Mouse (Mus musculus) forebrain, embryonic 15.5 days (tissue): ENCODE measurements around the gene Wnk3. TPM values are rescaled to one million over a fixed set of nuclear protein-coding genes. Genes with fewer than 3 reads are reported as not detected.

Experiments used
- ATAC-seq: fragments of 200-750 bp; cut with Nextera tagmentation; replicated peaks from 2 replicates; pipeline ENCODE4 v1.8.0; 2017; ENCODE audit warnings: mild to moderate bottlenecking, moderate TSS enrichment, moderate library complexity
- H3K27ac ChIP-seq: fragments of 300-500 bp; sonication (generic); replicated peaks from 2 replicates; pipeline ENCODE4 v1.5.1; 2015; ENCODE audit warnings: mild to moderate bottlenecking, inconsistent platforms
- H3K27me3 ChIP-seq: fragments of 300-500 bp; sonication (generic); 2 replicates; pipeline ENCODE4 v1.6.1; 2015; ENCODE audit warnings: inconsistent platforms
- H3K36me3 ChIP-seq: fragments of 300-500 bp; sonication (generic); 2 replicates; pipeline ENCODE4 v1.6.1; 2015; ENCODE audit warnings: mild to moderate bottlenecking, inconsistent platforms
- H3K4me1 ChIP-seq: fragments of 300-500 bp; sonication (generic); 2 replicates; pipeline ENCODE4 v1.6.1; 2015; ENCODE audit warnings: inconsistent platforms
- H3K4me2 ChIP-seq: fragments of 300-500 bp; sonication (generic); replicated peaks from 2 replicates; pipeline ENCODE4 v1.6.1; 2015; ENCODE audit warnings: mild to moderate bottlenecking, inconsistent platforms
- H3K4me3 ChIP-seq: fragments of 300-500 bp; sonication (generic); 2 replicates; pipeline ENCODE4 v1.5.1; 2015; ENCODE audit warnings: mild to moderate bottlenecking, inconsistent platforms
- H3K9ac ChIP-seq: fragments of 300-500 bp; sonication (generic); replicated peaks from 2 replicates; pipeline ENCODE4 v1.6.1; 2015; ENCODE audit warnings: mild to moderate bottlenecking, inconsistent platforms
- H3K9me3 ChIP-seq: fragments of 300-500 bp; sonication (generic); 2 replicates; pipeline ENCODE4 v1.6.1; 2016; ENCODE audit warnings: inconsistent platforms
- WGBS: fragments of 180-500 bp; shearing (Covaris S2); methylation state at CpG from one replicate; pipeline ENCODE4 v1.1.7; 2015; ENCODE audit warnings: mixed read lengths; 5-methylcytosine and 5-hydroxymethylcytosine counted together
- polyA plus RNA-seq: library from polyadenylated mRNA; unstranded; fragments of >200 nt; fragmentation: Nextera tagmentation; extraction: Ambion mirVana; gene quantifications from 2 replicates; pipeline ENCODE4 v1.2.1, GENCODE M21; 2015

Gene Wnk3
- polyA plus RNA-seq, 1 experiment from 2014 or later, result 11.6 TPM

DNA sequence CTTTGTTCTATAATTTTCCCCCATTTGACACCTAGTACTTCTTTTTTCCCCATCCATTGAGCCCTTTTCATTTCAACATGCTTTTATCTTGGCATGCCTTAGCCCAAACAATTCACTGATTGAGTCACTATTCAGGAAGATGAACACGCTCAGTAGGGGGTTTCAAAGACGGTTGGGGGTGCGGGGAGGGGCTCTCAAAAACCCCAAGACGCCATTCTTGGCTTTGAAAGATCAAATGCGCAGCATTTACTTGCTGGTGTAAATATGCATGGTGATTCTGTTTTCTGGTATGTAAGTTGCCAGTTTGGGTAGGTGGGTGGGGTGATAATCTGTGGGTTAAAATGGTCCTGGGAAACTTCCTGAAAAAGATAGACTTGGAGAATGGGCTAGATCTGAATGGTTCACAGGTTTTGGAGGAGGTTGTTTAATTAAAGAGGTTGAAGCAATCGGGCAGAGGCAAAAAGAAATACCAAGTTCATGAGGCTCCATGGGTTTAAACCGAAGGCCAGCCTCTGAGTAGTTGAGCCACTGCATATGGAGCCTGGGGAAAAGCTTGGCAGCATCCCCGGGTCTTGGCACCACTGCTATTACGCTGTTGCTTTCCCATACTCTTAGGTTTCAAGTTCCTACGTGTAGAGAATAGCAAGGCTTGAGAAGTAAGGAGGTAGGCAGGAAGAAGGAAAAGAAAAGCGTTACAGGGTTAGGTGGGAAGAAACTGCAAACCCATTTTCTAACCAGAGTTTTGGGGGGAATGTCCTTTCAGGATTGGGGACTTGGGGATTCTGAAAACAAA, 147.7 kb downstream of the Wnk3 start:
- no peaks in the 10 kb centered on the region for H3K9me3 ChIP-seq
- peak overlapping the region; percentile 65 for H3K4me2 ChIP-seq
- H3K4me1 ChIP-seq, result peaks cover 19% of the 10 kb centered on the region
- no peaks in the 10 kb centered on the region for H3K27me3 ChIP-seq
- 28% methylated on average over 11 of the region's 11 CpGs for WGBS
- no peak for ATAC-seq
- H3K36me3 ChIP-seq, result no peaks in the 10 kb centered on the region
- no peak overlapping the region; the same call in 1 of the 2 replicates for H3K9ac ChIP-seq
- 0 out of 2 replicates have a peak overlapping the region, but pooled peaks have one; percentile 21 for H3K27ac ChIP-seq
- H3K4me3 ChIP-seq, result peak overlapping the region; percentile 70

DNA sequence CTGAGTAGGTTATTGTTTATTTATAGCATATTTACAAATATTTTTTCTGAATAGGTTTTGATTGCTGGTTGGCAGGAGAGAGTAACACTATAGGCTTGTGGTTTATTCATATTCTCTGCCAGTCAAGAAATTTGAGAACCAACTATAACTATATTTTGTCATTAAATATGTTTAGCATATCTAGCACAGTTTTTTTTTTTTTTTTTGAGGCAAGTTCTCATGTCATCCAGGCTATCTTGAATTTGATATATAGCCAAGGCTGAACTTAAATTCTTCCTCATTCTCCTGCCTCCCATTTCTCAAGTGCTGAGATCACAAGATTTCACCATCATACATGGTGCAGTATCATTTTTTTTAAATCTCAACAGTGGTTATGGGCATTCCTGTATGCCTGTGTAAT, 149.4 kb downstream of the Wnk3 start:
- Histone ChIP-seq H3K4me3 (no peak overlapping the region), H3K36me3 (no peaks in the 10 kb centered on the region), H3K4me2 (no peak overlapping the region), H3K9ac (no peak overlapping the region), H3K27ac (no peak overlapping the region), H3K27me3 (no peaks in the 10 kb centered on the region), H3K4me1 (peaks cover 19% of the 10 kb centered on the region), H3K9me3 (no peaks in the 10 kb centered on the region)
- no peak for ATAC-seq

DNA sequence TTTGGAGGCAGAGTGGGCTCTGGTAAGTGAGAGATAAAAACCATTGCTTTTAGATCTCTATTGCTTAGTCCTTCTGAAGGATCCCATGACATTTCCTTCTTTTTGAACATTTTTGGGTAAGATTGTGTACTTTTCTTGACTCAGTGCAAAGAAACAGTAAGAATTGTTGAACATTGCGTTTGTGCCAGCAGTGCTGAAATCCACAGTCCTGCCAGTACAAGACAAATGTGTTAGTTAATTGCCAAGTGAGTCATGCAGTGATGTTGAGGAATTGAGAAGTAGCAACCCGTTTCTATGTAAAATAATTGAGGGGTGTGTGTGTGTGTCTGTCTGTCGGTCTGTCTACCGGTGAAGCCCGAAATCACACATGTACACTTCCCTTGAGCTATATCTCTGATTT, 151.4 kb downstream of the Wnk3 start:
- H3K36me3 ChIP-seq, result no peaks in the 10 kb centered on the region
- H3K27ac ChIP-seq, result no peak overlapping the region
- 77% methylated on average over 5 of the region's 5 CpGs for WGBS
- H3K27me3 ChIP-seq, result no peaks in the 10 kb centered on the region
- H3K4me2 ChIP-seq, result no peak overlapping the region
- peaks cover 19% of the 10 kb centered on the region for H3K4me1 ChIP-seq
- no peak overlapping the region for H3K4me3 ChIP-seq
- no peaks in the 10 kb centered on the region for H3K9me3 ChIP-seq
- ATAC-seq, result no peak
- H3K9ac ChIP-seq, result no peak overlapping the region

Other genes with a start within 250 kb of the Wnk3 start
- gene Gnl3l, start 180.8 kb upstream of the Wnk3 start, polyA plus RNA-seq, result 59.6 and 61.5 TPM in 2 replicates
- gene Fgd1, start 151.9 kb upstream of the Wnk3 start, polyA plus RNA-seq, result 10.6 and 12.4 TPM in 2 replicates
- 35.5 and 38.0 TPM in 2 replicates for gene Tsr2, start 101.5 kb upstream of the Wnk3 start, polyA plus RNA-seq
- gene Fam120c, start 146.1 kb downstream of the Wnk3 start, polyA plus RNA-seq, result 7.2 and 7.8 TPM in 2 replicates